Mouse (Mus musculus) activated CD4-positive, CD25-positive, alpha-beta regulatory T cell, adult 4 months (primary cell): ENCODE data around the gene Slc6a21. TPM values are rescaled to one million over a fixed set of nuclear protein-coding genes. Genes with fewer than 3 reads are reported as not detected.
A peak's percentile ranks its signal among the peaks of the same experiment; 100 is the strongest.

Experiments used
- ATAC-seq: one replicate; pipeline ENCODE4 v1.8.0; 2017
- polyA plus RNA-seq, 2 experiments: library from polyadenylated mRNA; unstranded; fragments of 100-300 nt; shearing (Covaris generic); gene quantifications; one replicate each; pipeline ENCODE4 v1.2.1; 2017

Gene Slc6a21
- polyA plus RNA-seq, 2 experiments from 2014 or later: not detected

- no peak for ATAC-seq
Measured at GRCm38 (mm10) chr7:45257063-45257840, 20.1 kb upstream of the Slc6a21 start.

- ATAC-seq: no peak
Measured at GRCm38 (mm10) chr7:45259281-45259680, 18.0 kb upstream of the Slc6a21 start.

- ATAC-seq: no peak
Measured at GRCm38 (mm10) chr7:45262266-45262665, 15.0 kb upstream of the Slc6a21 start.

- no peak for ATAC-seq
Measured at GRCm38 (mm10) chr7:45263006-45263607, 14.2 kb upstream of the Slc6a21 start.

- ATAC-seq: no peak
Measured at GRCm38 (mm10) chr7:45264348-45264747, 13.0 kb upstream of the Slc6a21 start.

GRCm38 (mm10) chr7:45265518-45265917 is 11.8 kb upstream of the Slc6a21 start:
- ATAC-seq: no peak

- no peak for ATAC-seq
Measured at GRCm38 (mm10) chr7:45272786-45273412, 4.4 kb upstream of the Slc6a21 start.

- ATAC-seq: no peak
Measured at GRCm38 (mm10) chr7:45273672-45274071, 3.6 kb upstream of the Slc6a21 start.

- no peak for ATAC-seq
Measured at GRCm38 (mm10) chr7:45286486-45286885, 9.2 kb downstream of the Slc6a21 start.

GRCm38 (mm10) chr7:45296626-45297025 is 19.3 kb downstream of the Slc6a21 start:
- no peak for ATAC-seq

GRCm38 (mm10) chr7:45297563-45297962 is 20.2 kb downstream of the Slc6a21 start:
- no peak for ATAC-seq

GRCm38 (mm10) chr7:45299752-45300151 is 22.4 kb downstream of the Slc6a21 start:
- peak; percentile 54 for ATAC-seq

GRCm38 (mm10) chr7:45300270-45300669 is 23.0 kb downstream of the Slc6a21 start:
- ATAC-seq: no peak

- no peak for ATAC-seq
Measured at GRCm38 (mm10) chr7:45302626-45303025, 25.3 kb downstream of the Slc6a21 start.

- ATAC-seq: no peak
Measured at GRCm38 (mm10) chr7:45304869-45305268, 27.6 kb downstream of the Slc6a21 start.

- no peak for ATAC-seq
Measured at GRCm38 (mm10) chr7:45305275-45305674, 28.0 kb downstream of the Slc6a21 start.

GRCm38 (mm10) chr7:45308551-45309240 is 31.4 kb downstream of the Slc6a21 start:
- ATAC-seq: peak; percentile 40

GRCm38 (mm10) chr7:45309455-45309854 is 32.1 kb downstream of the Slc6a21 start:
- ATAC-seq: peak; percentile 54

- no peak for ATAC-seq
Measured at GRCm38 (mm10) chr7:45312023-45312422, 34.7 kb downstream of the Slc6a21 start.

GRCm38 (mm10) chr7:45312686-45313453 is 35.6 kb downstream of the Slc6a21 start:
- ATAC-seq: no peak

GRCm38 (mm10) chr7:45313495-45313894 is 36.2 kb downstream of the Slc6a21 start:
- ATAC-seq: no peak

- ATAC-seq: no peak
Measured at GRCm38 (mm10) chr7:45315182-45315701, 37.9 kb downstream of the Slc6a21 start.
